Mouse (Mus musculus): ENCODE data around the gene Def8.

Def8 gene

DNA sequence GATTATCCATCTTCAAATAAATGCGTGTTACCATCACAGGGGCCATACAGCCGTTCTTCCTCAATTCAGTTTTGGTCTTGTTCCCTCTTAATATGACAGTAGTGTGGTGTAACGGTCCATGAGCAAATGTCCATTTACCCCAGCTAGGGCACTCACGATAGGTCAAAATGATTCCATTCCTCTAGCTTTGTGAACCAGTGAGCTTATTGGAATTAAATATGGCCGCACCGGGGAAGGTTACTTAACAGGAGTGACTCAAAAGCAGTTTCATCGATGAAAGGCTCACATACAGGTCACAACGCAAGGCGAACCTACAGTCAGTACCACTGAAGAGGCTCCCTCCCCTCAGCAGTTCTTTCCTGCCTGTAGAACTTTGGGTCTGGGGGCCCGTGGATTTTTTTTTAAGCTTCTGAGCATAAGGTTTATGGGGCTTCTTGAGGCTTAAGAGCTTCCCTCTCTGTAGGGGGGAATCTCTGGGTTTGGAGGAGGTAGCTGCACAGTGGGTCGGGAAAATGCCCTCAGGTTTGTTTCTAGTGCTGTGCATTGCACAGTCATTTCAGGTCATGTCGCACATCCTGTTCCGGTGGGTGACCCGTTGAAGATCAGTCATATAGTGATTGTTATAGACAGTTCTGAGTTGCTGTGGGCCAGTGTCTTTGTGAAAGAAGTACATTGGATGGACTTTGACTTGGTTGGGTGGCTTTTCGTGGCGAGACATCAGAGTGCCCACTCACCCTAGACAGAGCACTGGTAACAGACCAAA lies 55.3 kb downstream of the Def8 start:
- DNase-seq (ENCODE audit: low spot score in 2 of 2), result peak in 1 of 2 experiments; percentile 27

- DNase-seq (ENCODE audit: low spot score in 2 of 2), result no peak
These were observed 59.3 kb downstream of the Def8 start for GRCm38 (mm10) chr8:123482627-123483026.

DNA sequence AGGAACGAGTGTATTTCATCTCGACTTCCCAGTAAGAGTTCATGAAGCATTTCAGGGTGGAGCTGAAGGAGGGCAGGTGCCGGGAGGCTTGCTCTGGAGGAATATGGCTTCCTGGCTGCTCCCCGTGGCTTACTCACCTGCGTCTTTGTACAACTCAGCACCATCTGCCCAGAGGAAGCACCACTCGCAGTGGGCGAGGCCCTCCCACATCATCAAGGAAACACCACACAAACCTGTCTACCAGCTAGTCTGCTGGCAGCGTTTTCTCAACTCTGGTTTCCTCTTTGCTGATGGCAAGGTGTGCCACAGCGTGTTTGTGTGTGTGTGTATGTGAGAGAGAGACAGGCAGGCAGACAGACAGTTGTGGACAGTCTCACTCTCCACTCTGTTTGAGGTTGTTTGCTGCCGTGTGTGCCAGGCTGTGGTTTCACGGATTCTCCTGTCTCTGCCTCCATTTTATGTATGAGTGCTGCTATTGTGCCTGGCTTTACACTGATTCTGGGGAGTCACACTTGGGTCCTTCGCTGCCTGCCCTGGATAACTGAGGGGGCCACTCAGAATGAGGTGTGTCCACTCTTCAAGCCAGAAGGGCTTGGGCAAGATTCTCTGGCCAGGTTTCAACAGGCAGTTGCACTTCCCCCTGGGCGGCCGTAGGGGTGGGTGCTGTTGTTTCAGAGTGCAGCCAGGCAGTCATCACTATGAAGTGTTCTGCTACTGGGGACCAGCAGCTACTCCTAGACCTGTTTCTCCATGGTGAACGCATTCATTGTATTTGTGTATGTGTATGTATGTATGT lies 68.2 kb downstream of the Def8 start:
- DNase-seq (ENCODE audit: low spot score in 2 of 2), result no peak

GRCm38 (mm10) chr8:123492898-123493297 lies 69.6 kb downstream of the Def8 start:
- no peak for DNase-seq (ENCODE audit: low spot score in 2 of 2)

GRCm38 (mm10) chr8:123497699-123498098 lies 74.4 kb downstream of the Def8 start:
- no peak for DNase-seq (ENCODE audit: low spot score in 2 of 2)

DNA sequence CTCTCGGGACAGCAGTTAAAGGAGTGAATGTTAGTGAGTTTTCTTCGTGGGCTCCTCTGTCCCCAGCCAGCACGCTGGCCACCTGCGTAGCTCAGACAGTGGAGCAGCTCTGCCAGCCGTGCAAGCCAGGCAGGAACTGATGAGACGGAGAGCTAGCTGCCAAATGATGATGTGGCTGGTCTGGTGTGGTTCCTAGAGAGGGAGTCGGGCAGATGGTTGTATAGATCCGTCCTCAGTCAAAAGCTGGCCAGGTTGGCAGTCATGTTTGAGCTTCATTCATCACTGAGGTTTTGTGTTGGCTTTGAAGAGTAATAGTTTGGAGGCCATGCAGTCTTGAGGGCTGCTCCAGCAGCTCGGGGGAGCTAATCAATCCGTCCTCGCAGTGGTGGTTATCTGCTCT lies 75.6 kb downstream of the Def8 start:
- peak in 1 of 2 experiments; percentile 40 for DNase-seq (ENCODE audit: low spot score in 2 of 2)

GRCm38 (mm10) chr8:123499556-123499955 lies 76.2 kb downstream of the Def8 start:
- no peak for DNase-seq (ENCODE audit: low spot score in 2 of 2)

DNA sequence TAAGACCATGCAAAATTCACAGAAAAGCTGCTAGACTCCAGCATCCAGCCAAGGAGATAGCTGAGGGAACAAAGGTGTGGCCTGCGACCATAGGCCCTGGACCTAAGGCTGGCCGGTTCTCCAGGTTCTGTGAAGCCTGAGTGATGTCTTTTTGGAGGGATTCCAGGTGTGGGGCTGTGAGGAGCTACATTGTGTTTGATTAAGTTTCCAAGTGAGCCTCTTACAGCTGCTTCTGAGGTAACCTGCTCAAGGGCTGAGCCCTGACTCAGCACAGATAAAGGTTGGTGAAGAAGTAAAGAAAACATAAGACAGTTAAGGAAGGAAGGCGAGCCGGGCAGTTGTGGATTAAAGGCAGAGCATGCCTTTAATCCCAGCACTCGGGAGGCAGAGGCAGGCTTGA lies 78.9 kb downstream of the Def8 start:
- no peak for DNase-seq (ENCODE audit: low spot score in 2 of 2)

- DNase-seq (ENCODE audit: low spot score in 2 of 2), result no peak
These were observed 80.6 kb downstream of the Def8 start for GRCm38 (mm10) chr8:123503801-123504467.

GRCm38 (mm10) chr8:123504591-123505195 lies 81.4 kb downstream of the Def8 start:
- no peak for DNase-seq (ENCODE audit: low spot score in 2 of 2)

- DNase-seq (ENCODE audit: low spot score in 2 of 2), result no peak
These were observed 81.9 kb downstream of the Def8 start for GRCm38 (mm10) chr8:123505267-123505666.

GRCm38 (mm10) chr8:123505695-123506094 lies 82.4 kb downstream of the Def8 start:
- no peak for DNase-seq (ENCODE audit: low spot score in 2 of 2)

DNA sequence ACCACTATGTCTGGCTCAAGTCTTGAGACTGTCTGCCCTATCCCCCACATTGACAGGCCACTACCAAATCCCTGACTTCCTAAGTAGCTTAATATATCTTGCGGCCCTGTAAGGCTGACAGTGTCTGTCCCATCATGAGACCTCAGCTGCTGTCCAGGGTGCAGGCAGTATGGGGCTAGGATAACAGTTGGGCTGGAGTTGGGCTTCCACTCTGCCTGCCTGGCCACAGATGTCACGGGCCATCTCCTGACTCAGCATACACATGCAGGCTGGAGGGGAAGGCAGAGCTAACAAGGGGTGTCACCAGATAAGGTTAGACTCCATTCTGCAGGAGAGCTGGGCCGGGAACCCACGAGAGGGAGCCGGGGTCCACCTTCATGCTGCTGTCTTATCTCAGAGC lies 83.8 kb downstream of the Def8 start:
- DNase-seq (ENCODE audit: low spot score in 2 of 2), result no peak

- DNase-seq (ENCODE audit: low spot score in 2 of 2), result no peak
These were observed 87.5 kb downstream of the Def8 start for GRCm38 (mm10) chr8:123510819-123511218.

Measured in left cerebral cortex, adult 9 months (tissue).